Mouse (Mus musculus) hindbrain, embryonic 16.5 days (tissue): ENCODE data around the gene Rxra. TPM values are rescaled to one million over a fixed set of nuclear protein-coding genes. Genes with fewer than 3 reads are reported as not detected.
A peak's percentile ranks its signal among the peaks of the same experiment; 100 is the strongest.

Experiments used
- ATAC-seq: fragments of 200-750 bp; cut with Nextera tagmentation; 2 replicates; pipeline ENCODE4 v1.8.0; 2017; ENCODE audit warnings: moderate TSS enrichment, moderate library complexity
- H3K27ac ChIP-seq: fragments of 300-500 bp; sonication (generic); 2 replicates; pipeline ENCODE4 v1.5.1; 2014; ENCODE audit warnings: low read depth, mild to moderate bottlenecking, control low read depth, low read length, moderate library complexity
- H3K27me3 ChIP-seq: fragments of 300-500 bp; sonication (generic); replicated peaks from 2 replicates; pipeline ENCODE4 v1.6.1; 2014; ENCODE audit warnings: low read length; ENCODE audit not compliant: control insufficient read depth, insufficient read depth
- H3K36me3 ChIP-seq: fragments of 300-500 bp; sonication (generic); 2 replicates; pipeline ENCODE4 v1.6.1; 2014; ENCODE audit warnings: mild to moderate bottlenecking, low read length, moderate library complexity, mixed read lengths; ENCODE audit not compliant: control insufficient read depth, insufficient read depth
- H3K4me1 ChIP-seq: fragments of 300-500 bp; sonication (generic); 2 replicates; pipeline ENCODE4 v1.6.1; 2014; ENCODE audit warnings: low read depth, low read length; ENCODE audit not compliant: control insufficient read depth, insufficient read depth
- H3K4me2 ChIP-seq: fragments of 300-500 bp; sonication (generic); 2 replicates; pipeline ENCODE4 v1.6.1; 2014; ENCODE audit warnings: mild to moderate bottlenecking, low read length, control low read depth, moderate library complexity
- H3K4me3 ChIP-seq: fragments of 300-500 bp; sonication (generic); 2 replicates; pipeline ENCODE4 v1.5.1; 2014; ENCODE audit warnings: mild to moderate bottlenecking, low read length, control low read depth, moderate library complexity
- H3K9ac ChIP-seq: fragments of 300-500 bp; sonication (generic); 2 replicates; pipeline ENCODE4 v1.6.1; 2014; ENCODE audit warnings: low read depth, mild to moderate bottlenecking, control low read depth, low read length, moderate library complexity
- H3K9me3 ChIP-seq: fragments of 300-500 bp; sonication (generic); 2 replicates; pipeline ENCODE4 v1.6.1; 2014; ENCODE audit warnings: mild to moderate bottlenecking, low read length, moderate library complexity; ENCODE audit not compliant: control insufficient read depth
- WGBS: fragments of 180-500 bp; shearing (Covaris S2); extraction: QIAGEN DNeasy Blood & Tissue Kit; methylation state at CpG from one replicate; pipeline ENCODE4 v1.1.7; 2014; 5-methylcytosine and 5-hydroxymethylcytosine counted together
- polyA plus RNA-seq: library from polyadenylated mRNA; unstranded; fragments of >200 nt; fragmentation: Nextera tagmentation; extraction: Ambion mirVana; gene quantifications from 2 replicates; pipeline ENCODE4 v1.2.1, GENCODE M21; 2015

Gene Rxra
- polyA plus RNA-seq, 1 experiment from 2014 or later, result 3.4 TPM

DNA sequence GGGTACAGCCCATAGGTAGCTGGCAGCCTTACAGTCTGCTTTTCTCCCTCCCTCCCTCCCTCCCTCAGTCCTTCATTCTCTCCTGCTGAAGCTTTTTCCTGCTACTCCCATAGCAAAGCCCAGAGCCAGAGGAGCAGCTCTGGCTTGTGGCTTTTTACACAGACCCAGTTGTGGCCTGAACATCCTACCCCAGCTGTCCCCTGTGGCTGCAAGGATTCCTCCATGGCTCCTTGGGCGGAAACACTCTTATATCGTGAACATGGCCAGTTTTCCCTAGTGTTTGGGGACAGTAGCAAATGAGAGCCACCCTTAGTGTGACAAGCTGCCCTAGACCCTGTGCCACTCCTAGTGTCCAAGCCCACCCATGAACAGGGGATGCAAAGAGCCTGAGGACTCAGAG is 58.6 kb downstream of the Rxra start:
- H3K27ac ChIP-seq, result no peak overlapping the region; the same call in 1 of the 2 replicates
- H3K4me2 ChIP-seq, result no peak overlapping the region
- WGBS, result 67% methylated on average over 2 of the region's 2 CpGs
- H3K9ac ChIP-seq, result no peak overlapping the region
- H3K36me3 ChIP-seq, result no peaks in the 10 kb centered on the region
- peaks cover 25% of the 10 kb centered on the region for H3K4me1 ChIP-seq
- no peak overlapping the region for H3K4me3 ChIP-seq
- no peaks in the 10 kb centered on the region for H3K27me3 ChIP-seq
- no peaks in the 10 kb centered on the region for H3K9me3 ChIP-seq
- no peak for ATAC-seq

- Histone ChIP-seq H3K9me3 (no peaks in the 10 kb centered on the region), H3K27ac (no peak overlapping the region), H3K9ac (no peak overlapping the region), H3K4me2 (no peak overlapping the region), H3K27me3 (no peaks in the 10 kb centered on the region), H3K4me1 (peaks cover 37% of the 10 kb centered on the region), H3K36me3 (no peaks in the 10 kb centered on the region), H3K4me3 (no peak overlapping the region)
- ATAC-seq, result no peak
- 89% methylated on average over 5 of the region's 5 CpGs for WGBS
These were observed 60.6 kb downstream of the Rxra start for GRCm38 (mm10) chr2:27736802-27737201.

GRCm38 (mm10) chr2:27738396-27738795 is 62.2 kb downstream of the Rxra start:
- Histone ChIP-seq H3K9ac (no peak overlapping the region), H3K4me2 (no peak overlapping the region), H3K9me3 (no peaks in the 10 kb centered on the region), H3K4me3 (no peak overlapping the region), H3K4me1 (peaks cover 32% of the 10 kb centered on the region), H3K27me3 (no peaks in the 10 kb centered on the region), H3K36me3 (no peaks in the 10 kb centered on the region), H3K27ac (no peak overlapping the region)
- ATAC-seq, result no peak
- WGBS, result 91% methylated on average over 3 of the region's 3 CpGs

GRCm38 (mm10) chr2:27740091-27740608 is 63.9 kb downstream of the Rxra start:
- 5% methylated on average over 16 of the region's 16 CpGs for WGBS
- Histone ChIP-seq H3K27ac (peak overlapping the region; percentile 70), H3K9me3 (no peaks in the 10 kb centered on the region), H3K4me3 (no peak overlapping the region), H3K4me2 (peak overlapping the region; percentile 36; the same call in 1 of the 2 replicates), H3K4me1 (peaks cover 30% of the 10 kb centered on the region), H3K36me3 (no peaks in the 10 kb centered on the region), H3K27me3 (no peaks in the 10 kb centered on the region), H3K9ac (peak overlapping the region; percentile 44)
- peak; percentile 88 for ATAC-seq

DNA sequence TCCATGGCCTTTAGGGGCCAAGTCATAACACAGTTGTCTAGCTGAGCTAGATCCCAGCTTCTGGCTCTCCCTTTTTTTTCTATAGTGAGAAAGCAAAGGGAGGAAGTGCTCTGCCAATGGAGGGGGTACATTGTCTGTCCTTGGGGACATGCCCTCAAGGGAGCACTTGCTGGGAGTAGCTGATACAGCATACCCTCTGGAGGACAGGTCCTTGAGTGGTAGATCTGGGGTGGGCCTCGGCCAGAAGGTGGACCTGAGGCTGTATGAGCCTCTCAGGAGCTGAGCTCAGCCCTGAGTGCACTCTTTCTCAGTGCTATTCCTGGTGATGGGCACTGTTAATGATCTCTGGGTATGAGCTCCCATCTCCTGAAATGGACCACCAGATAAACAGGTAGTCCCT is 66.9 kb downstream of the Rxra start:
- 92% methylated on average over 1 of the region's 1 CpGs for WGBS
- H3K27me3 ChIP-seq, result no peaks in the 10 kb centered on the region
- no peak overlapping the region for H3K9ac ChIP-seq
- no peak overlapping the region for H3K4me3 ChIP-seq
- no peak overlapping the region for H3K27ac ChIP-seq
- no peak for ATAC-seq
- H3K36me3 ChIP-seq, result no peaks in the 10 kb centered on the region
- no peaks in the 10 kb centered on the region for H3K9me3 ChIP-seq
- peaks cover 51% of the 10 kb centered on the region for H3K4me1 ChIP-seq
- no peak overlapping the region for H3K4me2 ChIP-seq

- Histone ChIP-seq H3K9ac (no peak overlapping the region), H3K27ac (no peak overlapping the region), H3K4me1 (peaks cover 51% of the 10 kb centered on the region), H3K4me2 (no peak overlapping the region), H3K4me3 (no peak overlapping the region), H3K9me3 (no peaks in the 10 kb centered on the region), H3K36me3 (no peaks in the 10 kb centered on the region), H3K27me3 (no peaks in the 10 kb centered on the region)
- WGBS, result 91% methylated on average over 7 of the region's 7 CpGs
- ATAC-seq, result no peak
These were observed 67.8 kb downstream of the Rxra start for GRCm38 (mm10) chr2:27743863-27744611.

GRCm38 (mm10) chr2:27744612-27745351 is 68.5 kb downstream of the Rxra start:
- H3K4me2 ChIP-seq, result no peak overlapping the region
- H3K36me3 ChIP-seq, result no peaks in the 10 kb centered on the region
- ATAC-seq, result no peak
- peaks cover 44% of the 10 kb centered on the region for H3K4me1 ChIP-seq
- H3K9ac ChIP-seq, result no peak overlapping the region
- H3K27ac ChIP-seq, result 0 out of 2 replicates have a peak overlapping the region, but pooled peaks have one; percentile 7
- H3K27me3 ChIP-seq, result no peaks in the 10 kb centered on the region
- H3K4me3 ChIP-seq, result no peak overlapping the region
- no peaks in the 10 kb centered on the region for H3K9me3 ChIP-seq
- 50% methylated on average over 13 of the region's 13 CpGs for WGBS

- Histone ChIP-seq H3K27me3 (no peaks in the 10 kb centered on the region), H3K9ac (0 out of 2 replicates have a peak overlapping the region, but pooled peaks have one; percentile 3), H3K9me3 (no peaks in the 10 kb centered on the region), H3K27ac (0 out of 2 replicates have a peak overlapping the region, but pooled peaks have one; percentile 19), H3K4me3 (no peak overlapping the region), H3K4me2 (no peak overlapping the region), H3K36me3 (no peaks in the 10 kb centered on the region), H3K4me1 (peaks cover 32% of the 10 kb centered on the region)
- ATAC-seq, result peak; percentile 10; the same call in 1 of the 2 replicates
- WGBS, result 26% methylated on average over 18 of the region's 18 CpGs
These were observed 69.7 kb downstream of the Rxra start for GRCm38 (mm10) chr2:27745673-27746620.
